Mouse (Mus musculus) embryo, embryonic 11.5 days (tissue): ENCODE data around the gene Tmem256.

ENCODE experiments used
- DNase-seq: peaks from one replicate; pipeline ENCODE4 v3.0.0-alpha.2; 2012; ENCODE audit warnings: low read depth, low spot score

Tmem256 gene

DNA sequence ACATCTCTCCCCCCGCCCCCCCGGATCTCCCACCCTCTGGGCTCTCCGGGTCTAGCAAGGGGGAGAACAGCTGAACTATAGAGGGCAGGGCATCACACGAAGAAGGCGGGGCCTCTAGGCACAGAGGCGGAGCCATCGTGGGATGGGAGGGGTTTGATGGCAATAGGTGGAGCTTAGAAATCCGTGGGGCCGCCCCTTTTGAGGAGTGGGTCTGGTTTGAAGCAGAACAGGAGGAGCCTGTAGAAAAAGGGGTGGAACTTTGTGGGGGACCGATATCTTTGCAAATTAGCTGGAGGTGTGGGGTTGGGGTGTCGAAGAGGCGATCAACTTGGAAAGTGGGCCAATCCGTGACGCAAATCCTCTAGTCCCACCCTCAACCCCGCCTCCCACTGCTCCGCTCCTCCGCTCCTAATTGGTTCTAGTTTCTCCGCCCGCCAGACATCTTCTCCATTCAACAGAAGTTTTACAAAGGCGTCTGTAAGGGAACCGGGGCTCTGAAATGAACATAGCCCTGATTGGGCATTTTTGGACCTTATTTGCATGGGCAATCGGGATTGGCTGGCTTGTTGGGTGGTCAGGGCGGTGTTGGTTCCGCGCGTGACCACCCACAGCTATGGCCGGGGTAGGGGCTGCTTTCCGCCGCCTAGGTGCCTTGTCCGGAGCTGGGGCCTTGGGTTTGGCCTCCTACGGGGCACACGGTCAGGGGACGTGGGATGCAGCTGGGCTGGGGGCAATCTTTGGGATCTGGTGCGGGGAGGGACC is at the start of gene Tmem256:
TSS of gene Tmem256 (plus strand) at position 563 of the 762 bp plus-strand sequence.
- DNase-seq: peak; percentile 93

GRCm38 (mm10) chr11:69789431-69789830 is 48.9 kb upstream of the Tmem256 start:
- DNase-seq: no peak

GRCm38 (mm10) chr11:69791420-69791819 is 46.9 kb upstream of the Tmem256 start:
- DNase-seq: no peak

- no peak for DNase-seq
These were observed 44.9 kb upstream of the Tmem256 start for GRCm38 (mm10) chr11:69793429-69793828.

- peak; percentile 82 for DNase-seq
These were observed 42.9 kb upstream of the Tmem256 start, which contains the start of gene Chrnb1 for GRCm38 (mm10) chr11:69795168-69795982. Gene Chrnb1 (minus strand): TSS chr11:69795943.

DNA sequence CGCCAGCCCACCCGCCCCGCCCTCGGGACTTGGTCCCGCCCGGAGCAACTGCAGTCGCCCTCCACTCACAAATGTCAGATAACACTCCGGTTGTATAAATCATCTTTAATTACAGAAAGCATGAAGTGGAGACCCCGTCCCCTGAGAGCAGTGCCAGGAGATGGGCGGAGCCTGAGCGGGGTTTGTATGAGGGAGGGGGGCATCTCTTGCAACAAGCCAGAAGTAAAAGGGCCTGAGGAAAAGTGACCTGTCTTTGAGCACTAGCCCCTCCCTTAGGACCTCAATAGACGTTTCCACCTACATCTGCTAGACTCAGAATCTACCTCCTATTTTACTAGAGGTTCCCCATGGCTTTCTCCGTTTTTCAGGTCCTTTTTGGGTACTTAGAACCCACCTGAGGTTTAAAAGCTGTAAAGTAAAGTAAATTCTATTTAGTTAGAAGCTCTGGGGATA is 42.3 kb upstream of the Tmem256 start:
- no peak for DNase-seq

GRCm38 (mm10) chr11:69797924-69798323 is 40.4 kb upstream of the Tmem256 start:
- DNase-seq: no peak

GRCm38 (mm10) chr11:69799394-69800137 is 38.7 kb upstream of the Tmem256 start:
- no peak for DNase-seq

DNA sequence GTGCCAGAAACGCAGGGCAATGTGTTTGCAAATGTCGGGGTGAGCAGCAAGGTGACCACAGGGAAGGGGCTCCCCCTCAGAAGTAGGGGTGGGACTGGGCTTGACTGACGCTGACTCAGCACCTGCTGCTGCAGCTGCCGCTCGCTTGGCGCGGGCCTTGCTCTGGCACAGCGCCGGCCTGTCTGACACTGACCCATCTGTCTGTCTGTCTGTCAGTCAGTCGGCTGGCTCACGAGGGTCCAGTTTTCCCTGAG is 38.2 kb upstream of the Tmem256 start:
- no peak for DNase-seq

DNA sequence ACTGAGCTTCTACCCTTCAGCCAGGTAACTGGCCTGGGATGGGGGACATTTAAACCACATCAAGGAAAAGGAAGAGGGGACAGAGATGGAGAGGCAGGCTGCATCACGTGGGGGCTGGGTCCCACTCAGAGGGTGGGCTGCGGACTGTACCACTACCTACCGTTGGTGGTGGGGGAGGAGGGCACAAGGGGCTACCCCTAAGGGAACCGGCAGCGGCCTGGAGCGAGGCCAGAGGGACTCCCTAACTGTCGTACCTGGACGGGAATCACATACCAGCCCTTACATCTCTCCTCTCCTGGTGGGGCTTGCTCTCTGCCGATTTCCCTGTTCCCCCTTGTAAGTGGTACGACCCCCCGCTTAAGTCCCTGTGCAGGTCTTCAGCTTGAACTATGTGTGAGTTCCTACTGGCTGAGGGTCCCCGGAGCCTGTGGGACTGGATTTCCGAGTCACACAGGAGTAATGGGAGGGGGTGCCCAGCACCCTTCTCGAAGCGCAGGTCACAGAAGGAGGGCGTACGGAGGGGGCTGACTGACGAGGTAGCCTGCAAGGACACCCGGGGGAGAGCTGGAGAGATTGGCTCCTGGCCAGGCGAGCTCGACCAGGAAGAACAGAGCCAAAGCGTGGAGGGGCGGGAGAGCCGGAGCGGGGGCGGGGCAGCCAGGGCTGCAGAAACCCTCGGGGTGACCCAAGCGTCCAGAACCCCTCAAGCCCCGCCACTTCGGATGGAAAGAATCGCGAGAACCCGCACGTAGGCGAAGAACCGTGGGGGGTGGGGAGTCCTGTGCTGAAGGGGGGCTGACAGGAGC is 37.7 kb upstream of the Tmem256 start:
- DNase-seq: no peak

DNA sequence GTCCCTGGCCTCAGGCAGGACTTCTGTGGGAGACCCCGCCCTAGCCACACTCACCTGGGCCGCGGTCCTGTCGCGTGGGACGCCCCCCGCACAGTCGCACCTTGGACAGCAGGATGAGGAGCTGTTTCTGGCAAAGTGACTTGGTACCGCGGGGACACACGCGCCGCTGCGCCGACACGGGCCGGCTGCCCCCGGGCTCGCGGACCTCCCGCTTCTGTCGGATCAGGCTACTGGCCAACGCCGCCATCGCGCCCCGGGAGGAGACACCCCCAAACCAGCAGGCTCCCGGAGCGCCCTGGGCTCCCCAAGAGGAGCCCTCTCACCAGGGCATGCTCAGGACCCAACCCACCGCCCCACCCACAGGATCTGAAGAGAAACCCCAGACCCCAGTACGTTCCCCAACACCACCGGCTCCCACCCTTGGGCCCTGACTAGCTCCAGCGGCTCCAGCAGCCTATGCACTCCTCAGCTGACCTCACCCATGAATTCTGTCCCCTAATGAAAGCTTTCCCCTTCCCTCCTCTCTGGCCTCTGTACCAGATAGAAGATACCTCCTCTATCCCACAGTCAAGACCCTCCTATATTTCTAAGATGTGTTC is 36.8 kb upstream of the Tmem256 start, which contains the start of gene Fgf11:
TSS of gene Fgf11 (minus strand) at position 479 of the 599 bp plus-strand sequence.
- no peak for DNase-seq

DNA sequence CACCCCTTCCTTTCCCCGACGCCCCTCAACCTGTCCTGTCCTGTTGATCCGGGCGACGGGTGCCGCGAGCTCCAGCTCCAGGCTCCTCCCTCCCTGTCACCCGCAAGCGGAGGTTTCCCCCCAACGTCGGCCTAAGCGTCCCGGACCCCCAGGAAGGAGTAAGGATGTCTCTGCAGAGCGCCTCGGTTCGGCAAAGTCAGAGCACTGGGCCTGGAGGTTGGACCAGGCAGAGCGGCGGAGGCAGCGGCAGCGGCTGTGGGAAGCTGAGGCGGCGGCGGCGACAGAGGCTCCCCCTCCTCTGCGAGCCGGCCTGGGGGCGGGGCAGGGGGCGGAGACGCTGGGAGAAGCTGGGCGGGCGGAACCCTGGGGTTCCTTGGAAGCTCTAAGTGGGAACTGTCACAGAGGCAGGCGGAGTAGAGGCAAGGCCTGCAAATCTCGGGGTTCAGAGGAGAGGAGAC is 35.6 kb upstream of the Tmem256 start:
- DNase-seq: no peak

DNA sequence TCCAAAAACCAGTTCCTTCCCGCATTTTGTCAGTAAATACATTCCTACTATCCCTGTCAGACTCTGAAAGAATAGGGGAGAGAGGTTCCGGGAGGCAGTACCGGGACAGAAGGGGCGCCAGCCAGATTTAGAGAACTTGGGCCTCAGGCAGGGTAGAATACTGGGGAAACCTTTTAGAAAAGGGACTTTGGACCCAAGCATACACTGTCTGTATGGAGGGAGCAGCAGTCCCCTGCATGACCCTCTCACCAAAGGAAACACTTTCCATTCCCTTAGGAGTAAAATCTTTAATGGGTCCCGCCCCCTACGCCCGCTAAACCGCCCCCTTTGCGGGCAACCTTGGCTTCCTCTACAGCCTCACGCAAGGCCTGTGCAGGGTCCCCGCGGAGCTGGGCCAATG is 35.0 kb upstream of the Tmem256 start:
- DNase-seq: no peak

DNA sequence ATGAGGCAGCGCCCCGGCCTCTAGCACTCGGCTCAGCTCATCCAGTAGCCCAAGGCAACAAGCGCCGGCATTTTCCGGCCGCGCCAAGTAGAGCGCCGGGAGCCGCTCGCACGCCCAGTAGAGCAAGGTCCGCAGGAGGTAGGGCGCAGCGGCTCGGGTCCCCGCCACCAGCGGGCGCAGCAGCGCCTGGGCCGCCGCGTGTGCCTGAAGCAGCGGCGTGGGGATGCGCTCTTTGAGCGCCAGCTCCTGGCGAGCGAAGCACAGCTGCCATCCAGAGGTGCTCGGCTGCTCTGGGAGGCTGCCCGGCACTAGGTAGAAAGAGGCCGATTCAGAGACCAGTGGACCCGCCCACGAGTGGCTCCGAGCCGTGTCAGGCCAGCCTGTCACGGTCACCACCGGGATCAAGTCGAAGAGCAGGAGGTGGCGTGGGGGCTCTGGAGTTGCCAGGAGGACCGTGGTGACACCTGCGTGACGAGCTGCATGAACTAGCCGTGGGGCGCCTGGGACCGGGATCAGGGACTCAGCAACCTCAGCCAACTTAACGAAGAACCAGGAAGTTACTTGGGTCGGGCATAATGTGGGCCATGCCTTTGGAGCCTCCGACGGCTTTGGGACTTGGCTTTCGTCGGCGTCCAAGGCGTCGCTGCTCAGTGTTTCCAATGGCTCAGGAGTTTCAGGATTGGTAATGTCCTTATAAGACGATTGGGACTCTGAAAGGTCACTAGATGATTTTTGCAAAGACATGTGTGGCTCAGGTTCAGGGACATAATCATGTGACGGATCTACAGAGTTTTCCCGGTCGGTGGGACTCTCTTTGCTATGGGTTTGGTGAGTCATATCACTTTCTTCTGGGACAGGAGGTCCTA is 34.3 kb upstream of the Tmem256 start:
- no peak for DNase-seq

DNA sequence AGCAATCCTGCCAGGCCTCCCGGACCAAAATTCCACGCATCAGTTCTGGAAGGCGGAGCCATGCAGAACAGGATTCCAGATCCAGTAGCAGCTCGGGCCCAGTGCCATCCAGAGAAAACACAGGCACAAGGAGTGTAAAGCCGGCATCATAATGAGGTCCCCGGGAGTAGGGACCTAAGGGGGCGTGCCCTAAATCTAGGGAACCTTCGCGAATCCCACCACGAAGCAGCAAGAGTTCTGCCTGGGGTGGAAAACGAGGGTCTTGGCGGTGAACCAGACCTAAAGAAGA is 33.7 kb upstream of the Tmem256 start:
- DNase-seq: no peak

DNA sequence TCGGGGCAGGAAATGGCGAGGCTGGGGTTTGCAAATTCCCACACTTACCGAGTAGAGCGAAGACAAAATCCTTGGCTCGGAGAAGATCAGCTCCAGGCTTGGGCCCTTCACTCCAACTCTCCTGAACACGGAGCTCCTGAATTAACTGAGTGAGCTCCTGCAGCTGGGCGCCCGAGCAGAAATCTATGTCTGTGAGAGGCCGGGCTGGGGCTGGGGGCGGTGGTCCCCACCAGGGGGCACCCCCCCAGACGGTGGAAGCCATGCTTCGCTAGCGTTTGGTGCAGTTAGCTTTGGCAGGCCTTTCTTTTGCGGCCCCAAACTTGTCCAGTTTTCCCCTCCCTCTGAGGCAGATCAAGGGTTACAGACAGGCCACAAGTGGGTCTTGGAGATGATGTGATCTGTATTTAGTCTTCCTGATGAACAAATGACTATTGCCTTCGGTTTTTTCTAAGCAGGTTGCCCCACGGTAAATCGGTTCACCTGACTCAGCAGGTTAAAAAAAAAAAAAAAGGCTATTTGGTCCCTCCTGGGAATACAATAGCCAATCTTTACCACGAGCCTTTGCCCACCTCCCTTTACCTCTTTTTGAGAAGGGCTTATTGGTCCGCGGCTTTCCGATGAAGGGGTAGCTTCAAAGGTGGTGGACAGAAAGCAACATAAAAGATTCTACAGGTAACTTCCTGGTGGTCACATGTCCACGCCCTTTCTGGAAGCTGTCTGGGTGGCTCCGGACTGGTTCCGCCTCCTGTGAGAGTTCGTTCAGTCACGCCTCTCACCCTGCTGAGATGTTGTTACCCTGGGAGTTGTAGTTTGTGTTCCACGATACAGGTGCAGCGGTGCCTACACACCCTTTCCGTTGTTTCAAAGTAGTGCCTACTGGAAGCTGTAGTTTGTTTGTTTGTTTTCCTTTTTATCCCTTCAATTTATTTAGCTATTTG is 33.1 kb upstream of the Tmem256 start, which contains the start of gene Tmem102:
TSS of gene Tmem102 (minus strand) at position 653 of the 938 bp plus-strand sequence.
- DNase-seq: no peak

DNA sequence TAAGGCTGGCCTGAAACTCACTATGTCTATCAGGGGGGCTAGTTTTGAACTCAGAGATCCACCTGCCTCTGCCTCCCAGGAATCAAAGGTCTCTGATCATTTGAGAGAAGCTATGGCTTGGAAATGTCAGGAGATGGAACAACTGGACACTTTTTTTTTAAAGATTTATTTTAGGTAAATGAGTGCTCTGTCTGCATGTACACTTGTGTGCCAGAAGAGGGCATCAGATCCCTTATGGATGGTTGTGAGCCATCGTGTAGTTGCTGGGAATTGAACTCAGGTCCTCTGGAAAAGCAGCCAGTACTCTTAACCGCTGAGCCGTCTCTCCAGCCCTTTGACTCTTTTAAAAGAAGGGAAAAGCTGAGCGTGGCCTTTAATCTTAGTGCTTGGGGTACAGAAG is 31.9 kb upstream of the Tmem256 start:
- DNase-seq: no peak

- no peak for DNase-seq
These were observed 30.7 kb upstream of the Tmem256 start for GRCm38 (mm10) chr11:69807641-69808040.

- no peak for DNase-seq
These were observed 28.0 kb upstream of the Tmem256 start for GRCm38 (mm10) chr11:69810280-69810679.
